Mouse (Mus musculus): Measurements from ENCODE around the gene Setd3. TPM values are rescaled to one million over a fixed set of nuclear protein-coding genes. Genes with fewer than 3 reads are reported as not detected.

The Setd3 gene
- 89.1 and 92.4 TPM in 2 replicates for polyA plus RNA-seq (2015; fragmentation: Nextera tagmentation; extraction: Ambion mirVana)

- Histone ChIP-seq H3K27me3 (ENCODE audit: insufficient read depth, low read length) (no peaks in the 10 kb centered on the region), H3K4me1 (ENCODE audit: insufficient read depth, low read length) (peaks cover 23% of the 10 kb centered on the region), H3K4me3 (ENCODE audit: low read length) (peak within 1 kb of the TSS; percentile 99), H3K4me2 (replicated peaks; ENCODE audit: low read depth, low read length) (peak within 1 kb of the TSS; percentile 81), H3K27ac (ENCODE audit: low read length) (peak within 1 kb of the TSS; percentile 87), H3K36me3 (ENCODE audit: insufficient read depth, low read length) (peaks cover 4% of the 10 kb centered on the region; the same call in 1 of the 2 replicates), H3K9me3 (ENCODE audit: low read length) (no peaks in the 10 kb centered on the region), H3K9ac (replicated peaks; ENCODE audit: low read length) (peak within 1 kb of the TSS; percentile 98)
- 0% methylated on average over 4 of the region's 9 CpGs for WGBS
- ATAC-seq (ENCODE audit: low FRiP score, low TSS enrichment), result no peak
Measured at GRCm38 (mm10) chr12:108179246-108179320, at the start of gene Setd3. Gene Setd3, minus strand, starts transcription at chr12:108179314.

GRCm38 (mm10) chr12:108227527-108227926 lies 48.4 kb upstream of the Setd3 start:
- Histone ChIP-seq H3K4me3 (ENCODE audit: low read length) (no peak overlapping the region), H3K4me1 (ENCODE audit: insufficient read depth, low read length) (peaks cover 55% of the 10 kb centered on the region), H3K27ac (ENCODE audit: low read length) (no peak overlapping the region), H3K4me2 (replicated peaks; ENCODE audit: low read depth, low read length) (no peak overlapping the region), H3K36me3 (ENCODE audit: insufficient read depth, low read length) (no peaks in the 10 kb centered on the region), H3K9ac (replicated peaks; ENCODE audit: low read length) (no peak overlapping the region), H3K27me3 (ENCODE audit: insufficient read depth, low read length) (no peaks in the 10 kb centered on the region), H3K9me3 (ENCODE audit: low read length) (no peaks in the 10 kb centered on the region)
- ATAC-seq (ENCODE audit: low FRiP score, low TSS enrichment), result no peak
- WGBS, result 84% methylated on average over 16 of the region's 16 CpGs

- no peak for ATAC-seq (ENCODE audit: low FRiP score, low TSS enrichment)
- Histone ChIP-seq H3K4me2 (replicated peaks; ENCODE audit: low read depth, low read length) (no peak overlapping the region), H3K9ac (replicated peaks; ENCODE audit: low read length) (no peak overlapping the region), H3K4me1 (ENCODE audit: insufficient read depth, low read length) (peaks cover 55% of the 10 kb centered on the region), H3K27me3 (ENCODE audit: insufficient read depth, low read length) (no peaks in the 10 kb centered on the region), H3K9me3 (ENCODE audit: low read length) (no peaks in the 10 kb centered on the region), H3K27ac (ENCODE audit: low read length) (no peak overlapping the region), H3K4me3 (ENCODE audit: low read length) (no peak overlapping the region), H3K36me3 (ENCODE audit: insufficient read depth, low read length) (no peaks in the 10 kb centered on the region)
- WGBS, result 85% methylated on average over 12 of the region's 12 CpGs
Measured at GRCm38 (mm10) chr12:108226941-108227340, 47.8 kb upstream of the Setd3 start.

GRCm38 (mm10) chr12:108226216-108226615 lies 47.1 kb upstream of the Setd3 start:
- Histone ChIP-seq H3K27ac (ENCODE audit: low read length) (no peak overlapping the region), H3K36me3 (ENCODE audit: insufficient read depth, low read length) (no peaks in the 10 kb centered on the region), H3K9ac (replicated peaks; ENCODE audit: low read length) (peak overlapping the region; percentile 26; the same call in 1 of the 2 replicates), H3K4me2 (replicated peaks; ENCODE audit: low read depth, low read length) (no peak overlapping the region), H3K4me3 (ENCODE audit: low read length) (no peak overlapping the region), H3K9me3 (ENCODE audit: low read length) (no peaks in the 10 kb centered on the region), H3K27me3 (ENCODE audit: insufficient read depth, low read length) (no peaks in the 10 kb centered on the region), H3K4me1 (ENCODE audit: insufficient read depth, low read length) (peaks cover 54% of the 10 kb centered on the region)
- no peak for ATAC-seq (ENCODE audit: low FRiP score, low TSS enrichment)
- WGBS, result 79% methylated on average over 13 of the region's 13 CpGs

GRCm38 (mm10) chr12:108225781-108226180 lies 46.7 kb upstream of the Setd3 start:
- no peak overlapping the region for H3K4me2 ChIP-seq (replicated peaks; ENCODE audit: low read depth, low read length)
- no peak for ATAC-seq (ENCODE audit: low FRiP score, low TSS enrichment)
- H3K4me3 ChIP-seq (ENCODE audit: low read length), result no peak overlapping the region
- no peaks in the 10 kb centered on the region for H3K9me3 ChIP-seq (ENCODE audit: low read length)
- no peak overlapping the region for H3K9ac ChIP-seq (replicated peaks; ENCODE audit: low read length)
- no peaks in the 10 kb centered on the region for H3K36me3 ChIP-seq (ENCODE audit: insufficient read depth, low read length)
- H3K4me1 ChIP-seq (ENCODE audit: insufficient read depth, low read length), result peaks cover 54% of the 10 kb centered on the region
- H3K27me3 ChIP-seq (ENCODE audit: insufficient read depth, low read length), result no peaks in the 10 kb centered on the region
- 60% methylated on average over 7 of the region's 7 CpGs for WGBS
- no peak overlapping the region for H3K27ac ChIP-seq (ENCODE audit: low read length)

GRCm38 (mm10) chr12:108223357-108223756 lies 44.2 kb upstream of the Setd3 start:
- Histone ChIP-seq H3K9me3 (ENCODE audit: low read length) (no peaks in the 10 kb centered on the region), H3K27me3 (ENCODE audit: insufficient read depth, low read length) (no peaks in the 10 kb centered on the region), H3K4me2 (replicated peaks; ENCODE audit: low read depth, low read length) (no peak overlapping the region), H3K4me1 (ENCODE audit: insufficient read depth, low read length) (peaks cover 61% of the 10 kb centered on the region), H3K27ac (ENCODE audit: low read length) (peak overlapping the region; percentile 38; the same call in 1 of the 2 replicates), H3K4me3 (ENCODE audit: low read length) (no peak overlapping the region), H3K36me3 (ENCODE audit: insufficient read depth, low read length) (no peaks in the 10 kb centered on the region), H3K9ac (replicated peaks; ENCODE audit: low read length) (0 out of 2 replicates have a peak overlapping the region, but pooled peaks have one; percentile 38)
- peak; percentile 30; the same call in 1 of the 2 replicates for ATAC-seq (ENCODE audit: low FRiP score, low TSS enrichment)
- 26% methylated on average over 8 of the region's 8 CpGs for WGBS

GRCm38 (mm10) chr12:108221712-108222111 lies 42.6 kb upstream of the Setd3 start:
- H3K4me1 ChIP-seq (ENCODE audit: insufficient read depth, low read length), result peaks cover 61% of the 10 kb centered on the region

GRCm38 (mm10) chr12:108221206-108221605 lies 42.1 kb upstream of the Setd3 start:
- 44% methylated on average over 10 of the region's 10 CpGs for WGBS
- H3K27ac ChIP-seq (ENCODE audit: low read length), result no peak overlapping the region
- H3K4me3 ChIP-seq (ENCODE audit: low read length), result no peak overlapping the region
- no peak overlapping the region for H3K9ac ChIP-seq (replicated peaks; ENCODE audit: low read length)
- H3K36me3 ChIP-seq (ENCODE audit: insufficient read depth, low read length), result no peaks in the 10 kb centered on the region
- H3K4me1 ChIP-seq (ENCODE audit: insufficient read depth, low read length), result peaks cover 59% of the 10 kb centered on the region
- ATAC-seq (ENCODE audit: low FRiP score, low TSS enrichment), result no peak
- H3K4me2 ChIP-seq (replicated peaks; ENCODE audit: low read depth, low read length), result no peak overlapping the region
- H3K9me3 ChIP-seq (ENCODE audit: low read length), result no peaks in the 10 kb centered on the region
- no peaks in the 10 kb centered on the region for H3K27me3 ChIP-seq (ENCODE audit: insufficient read depth, low read length)

More at GRCm38 (mm10) chr12:108221712-108222111, 42.6 kb upstream of the Setd3 start:
- no peak for ATAC-seq (ENCODE audit: low FRiP score, low TSS enrichment)
- Histone ChIP-seq H3K4me3 (ENCODE audit: low read length) (no peak overlapping the region), H3K27me3 (ENCODE audit: insufficient read depth, low read length) (no peaks in the 10 kb centered on the region), H3K9ac (replicated peaks; ENCODE audit: low read length) (no peak overlapping the region), H3K4me2 (replicated peaks; ENCODE audit: low read depth, low read length) (no peak overlapping the region), H3K27ac (ENCODE audit: low read length) (no peak overlapping the region), H3K36me3 (ENCODE audit: insufficient read depth, low read length) (no peaks in the 10 kb centered on the region), H3K9me3 (ENCODE audit: low read length) (no peaks in the 10 kb centered on the region)
- 90% methylated on average over 7 of the region's 7 CpGs for WGBS

- no peak overlapping the region for H3K9ac ChIP-seq (replicated peaks; ENCODE audit: low read length)
- H3K27ac ChIP-seq (ENCODE audit: low read length), result no peak overlapping the region
- H3K4me2 ChIP-seq (replicated peaks; ENCODE audit: low read depth, low read length), result no peak overlapping the region
- 72% methylated on average over 12 of the region's 12 CpGs for WGBS
- H3K27me3 ChIP-seq (ENCODE audit: insufficient read depth, low read length), result no peaks in the 10 kb centered on the region
- peaks cover 53% of the 10 kb centered on the region for H3K4me1 ChIP-seq (ENCODE audit: insufficient read depth, low read length)
- H3K36me3 ChIP-seq (ENCODE audit: insufficient read depth, low read length), result no peaks in the 10 kb centered on the region
- ATAC-seq (ENCODE audit: low FRiP score, low TSS enrichment), result peak; percentile 9; the same call in 1 of the 2 replicates
- H3K4me3 ChIP-seq (ENCODE audit: low read length), result no peak overlapping the region
- H3K9me3 ChIP-seq (ENCODE audit: low read length), result no peaks in the 10 kb centered on the region
Measured at GRCm38 (mm10) chr12:108220621-108221020, 41.5 kb upstream of the Setd3 start.

GRCm38 (mm10) chr12:108219825-108220616 lies 40.9 kb upstream of the Setd3 start:
- H3K9ac ChIP-seq (replicated peaks; ENCODE audit: low read length), result no peak overlapping the region
- no peak overlapping the region for H3K4me3 ChIP-seq (ENCODE audit: low read length)
- no peak overlapping the region for H3K27ac ChIP-seq (ENCODE audit: low read length)
- no peaks in the 10 kb centered on the region for H3K9me3 ChIP-seq (ENCODE audit: low read length)
- no peak for ATAC-seq (ENCODE audit: low FRiP score, low TSS enrichment)
- no peaks in the 10 kb centered on the region for H3K36me3 ChIP-seq (ENCODE audit: insufficient read depth, low read length)
- peaks cover 50% of the 10 kb centered on the region for H3K4me1 ChIP-seq (ENCODE audit: insufficient read depth, low read length)
- H3K4me2 ChIP-seq (replicated peaks; ENCODE audit: low read depth, low read length), result no peak overlapping the region
- no peaks in the 10 kb centered on the region for H3K27me3 ChIP-seq (ENCODE audit: insufficient read depth, low read length)
- 70% methylated on average over 21 of the region's 21 CpGs for WGBS
